Mouse (Mus musculus): ENCODE data around the gene Hoxb1. TPM values are rescaled to one million over a fixed set of nuclear protein-coding genes. Genes with fewer than 3 reads are reported as not detected.

Hoxb1 gene
- polyA plus RNA-seq, 1 experiment from 2014 or later = 0.12 TPM

- H3K4me1 ChIP-seq (ENCODE audit: insufficient read depth, low read length) = peaks cover 74% of the 10 kb centered on the region
- H3K27ac ChIP-seq (ENCODE audit: low read length) = peak overlapping the region; percentile 99
- no peaks in the 10 kb centered on the region for H3K27me3 ChIP-seq (ENCODE audit: insufficient read depth, low read length)
- H3K9me3 ChIP-seq (ENCODE audit: low read length) = no peaks in the 10 kb centered on the region
- no peak for ATAC-seq (ENCODE audit: low FRiP score, low TSS enrichment)
- H3K4me2 ChIP-seq (replicated peaks; ENCODE audit: low read depth, low read length) = peak overlapping the region; percentile 90
- WGBS = 20% methylated on average over 6 of the region's 6 CpGs
- peak overlapping the region; percentile 90 for H3K9ac ChIP-seq (replicated peaks; ENCODE audit: low read length)
- no peaks in the 10 kb centered on the region; the same call in 1 of the 2 replicates for H3K36me3 ChIP-seq (ENCODE audit: insufficient read depth, low read length)
- H3K4me3 ChIP-seq (ENCODE audit: low read length) = peak overlapping the region; percentile 71
Observed at GRCm38 (mm10) chr11:96322738-96323137, 42.8 kb upstream of the Hoxb1 start.

DNA sequence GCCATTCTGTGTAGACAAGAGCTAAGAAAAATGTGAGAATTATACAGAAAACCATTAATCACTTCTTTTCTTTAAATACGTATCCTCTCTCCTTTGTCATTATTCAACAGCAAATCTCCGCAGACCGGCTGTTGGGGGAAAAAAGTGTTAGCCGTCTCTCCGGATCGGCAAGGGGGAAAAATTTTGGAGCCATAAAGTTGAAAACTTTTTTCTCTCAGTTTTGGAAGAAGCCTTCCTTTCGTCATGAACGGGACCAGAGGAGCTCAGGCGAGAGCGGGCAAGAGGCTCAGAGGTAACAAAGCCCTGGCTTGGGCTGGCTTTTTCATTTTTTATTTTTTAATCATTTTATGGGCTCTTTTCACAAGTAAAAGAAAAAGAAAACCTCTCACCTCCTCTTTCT lies 42.4 kb upstream of the Hoxb1 start, which contains the start of gene Hoxb3:
Gene Hoxb3 (plus strand): TSS at position 173 of the 400 bp plus-strand sequence.
- Histone ChIP-seq H3K27me3 (ENCODE audit: insufficient read depth, low read length) (no peaks in the 10 kb centered on the region), H3K4me1 (ENCODE audit: insufficient read depth, low read length) (peaks cover 75% of the 10 kb centered on the region)
- WGBS = 26% methylated on average over 10 of the region's 10 CpGs

DNA sequence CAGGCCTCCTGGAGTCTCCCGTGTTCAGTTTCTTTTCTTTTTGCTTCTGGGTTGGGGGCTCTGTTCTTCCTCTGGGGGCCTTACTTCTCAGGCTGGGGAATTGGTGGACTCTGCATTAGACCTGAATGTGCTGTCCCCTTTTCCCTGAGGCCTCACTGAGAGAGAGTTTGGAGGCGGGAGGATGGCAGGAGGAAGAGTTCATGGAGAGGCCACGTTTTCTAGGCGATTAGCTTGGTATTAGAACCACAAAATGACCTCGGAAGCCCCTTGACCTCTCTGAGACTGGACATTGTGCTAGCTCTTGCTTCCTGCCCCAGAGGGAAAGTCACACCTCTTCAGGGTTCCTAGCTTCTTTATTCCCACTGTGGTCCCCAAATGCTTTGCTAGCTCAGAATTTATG lies 41.4 kb upstream of the Hoxb1 start:
- H3K4me3 ChIP-seq (ENCODE audit: low read length) = peak overlapping the region; percentile 71
- no peaks in the 10 kb centered on the region for H3K27me3 ChIP-seq (ENCODE audit: insufficient read depth, low read length)
- WGBS = 8% methylated on average over 5 of the region's 5 CpGs
- H3K9ac ChIP-seq (replicated peaks; ENCODE audit: low read length) = peak overlapping the region; percentile 90
- H3K4me2 ChIP-seq (replicated peaks; ENCODE audit: low read depth, low read length) = peak overlapping the region; percentile 90
- ATAC-seq (ENCODE audit: low FRiP score, low TSS enrichment) = no peak
- no peaks in the 10 kb centered on the region for H3K9me3 ChIP-seq (ENCODE audit: low read length)
- H3K4me1 ChIP-seq (ENCODE audit: insufficient read depth, low read length) = peaks cover 85% of the 10 kb centered on the region
- H3K36me3 ChIP-seq (ENCODE audit: insufficient read depth, low read length) = no peaks in the 10 kb centered on the region; the same call in 1 of the 2 replicates
- peak overlapping the region; percentile 99 for H3K27ac ChIP-seq (ENCODE audit: low read length)

More for the DNA sequence above, 42.4 kb upstream of the Hoxb1 start, which contains the start of gene Hoxb3:
- no peak for ATAC-seq (ENCODE audit: low FRiP score, low TSS enrichment)
- Histone ChIP-seq H3K9me3 (ENCODE audit: low read length) (no peaks in the 10 kb centered on the region), H3K4me3 (ENCODE audit: low read length) (peak within 1 kb of the TSS; percentile 71), H3K27ac (ENCODE audit: low read length) (peak within 1 kb of the TSS; percentile 99), H3K9ac (replicated peaks; ENCODE audit: low read length) (peak within 1 kb of the TSS; percentile 90), H3K4me2 (replicated peaks; ENCODE audit: low read depth, low read length) (peak within 1 kb of the TSS; percentile 90), H3K36me3 (ENCODE audit: insufficient read depth, low read length) (no peaks in the 10 kb centered on the region; the same call in 1 of the 2 replicates)

DNA sequence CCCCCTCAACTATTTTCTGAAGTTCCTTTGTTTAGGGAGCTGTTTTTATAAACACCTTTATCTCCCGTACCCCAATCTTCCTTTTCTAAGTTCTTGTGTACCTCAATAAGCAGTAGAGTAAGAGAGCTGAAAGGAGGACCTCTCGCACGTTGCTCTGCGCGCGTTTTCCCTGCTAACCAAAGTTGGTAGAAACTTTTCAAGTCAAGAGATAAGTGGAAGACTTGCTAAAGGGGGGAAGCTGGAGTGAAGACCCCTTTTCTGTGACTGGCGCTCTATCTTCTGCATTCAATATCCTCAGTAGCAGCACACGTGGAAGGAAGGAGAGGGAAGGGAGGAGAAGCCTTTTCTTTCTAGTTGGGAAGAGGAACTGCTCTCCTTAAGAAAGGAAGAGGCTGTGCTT lies 40.6 kb upstream of the Hoxb1 start:
- Histone ChIP-seq H3K27me3 (ENCODE audit: insufficient read depth, low read length) (no peaks in the 10 kb centered on the region), H3K9me3 (ENCODE audit: low read length) (no peaks in the 10 kb centered on the region), H3K4me2 (replicated peaks; ENCODE audit: low read depth, low read length) (peak overlapping the region; percentile 90), H3K36me3 (ENCODE audit: insufficient read depth, low read length) (no peaks in the 10 kb centered on the region; the same call in 1 of the 2 replicates), H3K9ac (replicated peaks; ENCODE audit: low read length) (peak overlapping the region; percentile 90), H3K27ac (ENCODE audit: low read length) (peak overlapping the region; percentile 99), H3K4me1 (ENCODE audit: insufficient read depth, low read length) (peaks cover 92% of the 10 kb centered on the region), H3K4me3 (ENCODE audit: low read length) (peak overlapping the region; percentile 71)
- 16% methylated on average over 8 of the region's 8 CpGs for WGBS
- no peak for ATAC-seq (ENCODE audit: low FRiP score, low TSS enrichment)

GRCm38 (mm10) chr11:96325747-96326212 lies 39.8 kb upstream of the Hoxb1 start:
- Histone ChIP-seq H3K36me3 (ENCODE audit: insufficient read depth, low read length) (no peaks in the 10 kb centered on the region; the same call in 1 of the 2 replicates), H3K4me1 (ENCODE audit: insufficient read depth, low read length) (peaks cover 97% of the 10 kb centered on the region), H3K9me3 (ENCODE audit: low read length) (no peaks in the 10 kb centered on the region), H3K4me3 (ENCODE audit: low read length) (peak overlapping the region; percentile 71), H3K4me2 (replicated peaks; ENCODE audit: low read depth, low read length) (peak overlapping the region; percentile 90), H3K9ac (replicated peaks; ENCODE audit: low read length) (peak overlapping the region; percentile 90), H3K27me3 (ENCODE audit: insufficient read depth, low read length) (no peaks in the 10 kb centered on the region), H3K27ac (ENCODE audit: low read length) (peak overlapping the region; percentile 99)
- ATAC-seq (ENCODE audit: low FRiP score, low TSS enrichment) = 0 out of 2 replicates have a peak, but pooled peaks have one; percentile 32
- WGBS = 10% methylated on average over 22 of the region's 22 CpGs

GRCm38 (mm10) chr11:96326705-96327104 lies 38.8 kb upstream of the Hoxb1 start:
- Histone ChIP-seq H3K27ac (ENCODE audit: low read length) (peak overlapping the region; percentile 99), H3K4me1 (ENCODE audit: insufficient read depth, low read length) (peaks cover 99% of the 10 kb centered on the region), H3K9me3 (ENCODE audit: low read length) (no peaks in the 10 kb centered on the region), H3K27me3 (ENCODE audit: insufficient read depth, low read length) (no peaks in the 10 kb centered on the region), H3K36me3 (ENCODE audit: insufficient read depth, low read length) (no peaks in the 10 kb centered on the region; the same call in 1 of the 2 replicates), H3K9ac (replicated peaks; ENCODE audit: low read length) (peak overlapping the region; percentile 90), H3K4me2 (replicated peaks; ENCODE audit: low read depth, low read length) (peak overlapping the region; percentile 90), H3K4me3 (ENCODE audit: low read length) (peak overlapping the region; percentile 71)
- no peak for ATAC-seq (ENCODE audit: low FRiP score, low TSS enrichment)
- 21% methylated on average over 12 of the region's 12 CpGs for WGBS

DNA sequence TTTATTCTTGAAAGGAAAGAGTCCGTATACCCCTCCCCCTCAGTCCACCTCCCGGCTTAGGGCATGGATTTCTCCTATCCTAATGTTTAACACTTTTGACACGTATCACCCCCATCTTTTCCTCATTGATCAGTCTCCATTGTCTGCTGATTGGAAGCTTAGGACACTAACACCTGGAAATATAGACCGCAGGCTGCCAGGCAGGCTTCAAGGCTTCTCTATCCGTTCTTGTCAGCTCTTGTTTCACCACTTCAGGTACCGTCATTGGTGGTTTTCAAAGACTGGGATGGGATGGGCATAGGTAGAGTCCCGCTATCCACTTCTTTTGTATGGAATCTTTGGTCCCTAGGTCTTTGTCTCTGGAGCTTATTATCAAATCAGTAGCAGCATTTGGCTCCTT lies 38.4 kb upstream of the Hoxb1 start:
- H3K4me1 ChIP-seq (ENCODE audit: insufficient read depth, low read length) = peaks cover 99% of the 10 kb centered on the region
- peak overlapping the region; percentile 99 for H3K27ac ChIP-seq (ENCODE audit: low read length)
- ATAC-seq (ENCODE audit: low FRiP score, low TSS enrichment) = no peak
- H3K27me3 ChIP-seq (ENCODE audit: insufficient read depth, low read length) = no peaks in the 10 kb centered on the region
- 32% methylated on average over 7 of the region's 7 CpGs for WGBS
- peak overlapping the region; percentile 71 for H3K4me3 ChIP-seq (ENCODE audit: low read length)
- H3K9ac ChIP-seq (replicated peaks; ENCODE audit: low read length) = peak overlapping the region; percentile 90
- no peaks in the 10 kb centered on the region; the same call in 1 of the 2 replicates for H3K36me3 ChIP-seq (ENCODE audit: insufficient read depth, low read length)
- no peaks in the 10 kb centered on the region for H3K9me3 ChIP-seq (ENCODE audit: low read length)
- peak overlapping the region; percentile 90 for H3K4me2 ChIP-seq (replicated peaks; ENCODE audit: low read depth, low read length)

GRCm38 (mm10) chr11:96327750-96328149 lies 37.8 kb upstream of the Hoxb1 start:
- H3K36me3 ChIP-seq (ENCODE audit: insufficient read depth, low read length) = no peaks in the 10 kb centered on the region; the same call in 1 of the 2 replicates
- 28% methylated on average over 5 of the region's 5 CpGs for WGBS
- H3K4me1 ChIP-seq (ENCODE audit: insufficient read depth, low read length) = peaks cover 99% of the 10 kb centered on the region
- H3K4me3 ChIP-seq (ENCODE audit: low read length) = peak overlapping the region; percentile 71
- peak overlapping the region; percentile 90 for H3K9ac ChIP-seq (replicated peaks; ENCODE audit: low read length)
- H3K4me2 ChIP-seq (replicated peaks; ENCODE audit: low read depth, low read length) = peak overlapping the region; percentile 90
- H3K27me3 ChIP-seq (ENCODE audit: insufficient read depth, low read length) = no peaks in the 10 kb centered on the region
- H3K27ac ChIP-seq (ENCODE audit: low read length) = peak overlapping the region; percentile 99
- no peaks in the 10 kb centered on the region for H3K9me3 ChIP-seq (ENCODE audit: low read length)
- no peak for ATAC-seq (ENCODE audit: low FRiP score, low TSS enrichment)

GRCm38 (mm10) chr11:96328605-96329004 lies 36.9 kb upstream of the Hoxb1 start:
- H3K27me3 ChIP-seq (ENCODE audit: insufficient read depth, low read length) = no peaks in the 10 kb centered on the region
- peak overlapping the region; percentile 90 for H3K4me2 ChIP-seq (replicated peaks; ENCODE audit: low read depth, low read length)
- peak overlapping the region; percentile 71 for H3K4me3 ChIP-seq (ENCODE audit: low read length)
- H3K27ac ChIP-seq (ENCODE audit: low read length) = peak overlapping the region; percentile 99
- peak overlapping the region; percentile 60 for H3K9ac ChIP-seq (replicated peaks; ENCODE audit: low read length)
- no peak for ATAC-seq (ENCODE audit: low FRiP score, low TSS enrichment)
- no peaks in the 10 kb centered on the region for H3K9me3 ChIP-seq (ENCODE audit: low read length)
- H3K36me3 ChIP-seq (ENCODE audit: insufficient read depth, low read length) = no peaks in the 10 kb centered on the region; the same call in 1 of the 2 replicates
- WGBS = 11% methylated on average over 8 of the region's 8 CpGs
- H3K4me1 ChIP-seq (ENCODE audit: insufficient read depth, low read length) = peaks cover 99% of the 10 kb centered on the region

DNA sequence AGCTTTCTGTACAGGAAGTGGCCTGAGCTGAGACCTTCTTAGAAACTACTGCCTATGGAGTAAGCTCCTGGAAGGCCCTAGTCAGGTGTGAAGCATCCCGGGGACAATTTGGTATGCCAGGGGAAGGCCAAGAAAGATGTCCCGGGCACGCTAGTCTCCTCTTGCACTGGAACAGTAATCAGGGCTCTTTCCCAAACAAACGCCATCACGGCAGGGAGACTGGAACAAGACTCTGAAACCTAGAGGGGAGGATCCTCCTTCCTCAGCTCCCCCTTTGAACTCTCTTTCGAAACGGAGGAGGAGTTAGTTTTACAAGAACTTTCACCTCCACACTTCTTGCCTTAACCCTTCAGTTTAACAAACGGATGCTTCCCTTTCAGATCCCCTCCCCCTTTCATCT lies 33.4 kb upstream of the Hoxb1 start:
- Histone ChIP-seq H3K27ac (ENCODE audit: low read length) (peak overlapping the region; percentile 99), H3K36me3 (ENCODE audit: insufficient read depth, low read length) (0 out of 2 replicates have a peak, but pooled peaks cover 5% of the 10 kb centered on the region), H3K4me3 (ENCODE audit: low read length) (peak overlapping the region; percentile 50), H3K27me3 (ENCODE audit: insufficient read depth, low read length) (no peaks in the 10 kb centered on the region), H3K9me3 (ENCODE audit: low read length) (no peaks in the 10 kb centered on the region), H3K4me2 (replicated peaks; ENCODE audit: low read depth, low read length) (peak overlapping the region; percentile 59), H3K4me1 (ENCODE audit: insufficient read depth, low read length) (peaks cover 99% of the 10 kb centered on the region), H3K9ac (replicated peaks; ENCODE audit: low read length) (peak overlapping the region; percentile 73)
- 6% methylated on average over 8 of the region's 8 CpGs for WGBS
- ATAC-seq (ENCODE audit: low FRiP score, low TSS enrichment) = peak; percentile 9; the same call in 1 of the 2 replicates
